Mouse (Mus musculus): ENCODE measurements around the gene Gm128.

Gene Gm128

DNA sequence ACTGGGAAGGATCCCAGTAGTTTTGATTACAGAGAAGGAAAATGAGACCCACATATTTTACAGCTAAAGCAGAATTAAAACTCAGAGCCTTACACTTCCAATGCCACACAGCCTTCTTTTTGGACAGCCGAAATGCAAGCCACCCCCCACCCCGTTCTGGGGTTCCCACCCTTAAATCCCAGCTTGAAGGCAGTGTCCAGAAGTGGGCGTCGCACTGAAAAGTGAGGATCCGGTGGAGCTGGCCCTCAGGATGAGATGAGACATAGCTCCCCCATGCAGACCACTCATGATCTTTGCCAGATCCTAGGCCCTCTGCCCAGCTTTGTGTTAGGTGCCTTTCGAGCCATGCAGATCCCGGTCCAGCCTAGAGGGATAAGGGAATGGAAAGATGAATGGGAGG lies at the start of gene Gm128:
Gene Gm128, minus strand, starts transcription at position 101 of the 400 bp plus-strand sequence.
- DNase-seq (ENCODE audit: low read depth), result no peak

DNA sequence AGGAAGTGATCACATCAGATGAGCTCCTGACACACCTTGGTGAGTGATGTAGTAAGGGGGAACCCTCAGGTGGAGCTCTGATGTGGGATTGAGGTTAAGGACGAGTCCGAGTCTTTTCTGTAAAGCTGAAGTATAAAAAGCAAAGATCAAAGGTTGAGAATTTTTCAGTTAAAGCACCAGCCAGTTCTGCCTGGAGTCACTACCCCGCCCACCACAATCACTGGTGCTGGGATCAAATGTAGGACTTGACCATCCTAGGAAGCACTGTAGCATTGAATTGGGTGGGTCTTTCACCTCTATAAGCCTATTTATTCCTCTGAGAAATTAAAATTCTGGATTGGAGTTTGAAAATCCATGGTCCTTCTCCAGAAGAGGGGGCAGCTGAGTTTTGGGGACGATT lies 49.6 kb upstream of the Gm128 start:
- DNase-seq (ENCODE audit: low read depth), result no peak

DNA sequence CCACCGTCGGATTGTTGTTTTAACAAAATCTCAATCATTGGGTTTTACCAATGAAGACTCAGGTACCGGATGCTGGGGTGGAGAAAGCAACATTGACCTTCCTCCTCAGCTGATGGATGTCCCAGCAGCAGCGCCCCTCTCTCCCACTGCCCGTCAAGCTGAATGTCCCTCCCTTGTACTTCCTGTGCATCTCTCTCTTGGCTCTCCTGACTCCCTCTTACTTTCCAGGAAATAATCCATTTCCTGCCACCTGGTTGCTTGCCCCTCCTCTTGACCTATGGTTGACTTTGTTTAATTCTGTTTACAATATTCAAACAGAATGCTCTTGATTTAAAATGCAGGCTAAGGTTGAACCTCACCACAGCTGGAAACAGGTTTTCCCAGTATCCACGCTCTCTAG lies 48.8 kb upstream of the Gm128 start:
- no peak for DNase-seq (ENCODE audit: low read depth)

DNA sequence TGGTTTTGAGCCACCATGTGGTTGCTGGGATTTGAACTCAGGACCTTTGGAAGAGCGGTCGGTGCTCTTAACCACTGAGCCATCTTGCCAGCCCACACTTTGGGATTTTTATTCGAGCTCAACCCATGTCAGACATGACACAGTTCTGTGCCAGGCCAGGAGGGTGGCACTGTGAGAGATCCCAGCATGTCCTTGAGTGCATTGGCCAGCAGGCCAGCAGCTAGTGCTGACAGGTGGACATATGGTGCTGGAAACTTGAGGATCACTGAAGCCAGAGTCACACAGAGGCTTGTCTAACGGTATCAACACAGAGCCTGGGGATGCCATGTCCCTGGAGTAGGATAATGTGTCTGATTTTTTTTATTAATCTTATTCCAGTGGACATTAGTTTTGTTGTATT lies 48.0 kb upstream of the Gm128 start:
- no peak for DNase-seq (ENCODE audit: low read depth)

DNA sequence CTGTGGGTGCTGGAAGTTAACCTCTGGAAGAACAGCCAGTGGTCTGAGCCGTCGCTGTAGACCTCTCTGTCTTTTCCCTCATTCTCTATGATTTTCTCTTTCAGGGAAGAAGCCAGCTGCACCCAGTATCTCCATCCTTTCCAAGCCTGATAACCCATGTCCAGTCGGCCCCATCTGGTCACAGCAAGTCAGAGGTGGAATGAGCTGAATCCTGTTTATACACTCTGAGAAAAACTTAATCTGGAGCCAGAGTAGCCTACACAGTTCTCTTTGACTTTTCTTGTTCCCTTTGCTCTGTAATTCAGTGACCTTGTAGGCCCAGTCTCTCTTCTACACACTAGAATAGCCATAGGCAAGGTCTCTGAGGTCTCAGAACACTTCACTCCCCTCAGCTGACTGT lies 46.1 kb upstream of the Gm128 start:
- DNase-seq (ENCODE audit: low read depth), result no peak

DNA sequence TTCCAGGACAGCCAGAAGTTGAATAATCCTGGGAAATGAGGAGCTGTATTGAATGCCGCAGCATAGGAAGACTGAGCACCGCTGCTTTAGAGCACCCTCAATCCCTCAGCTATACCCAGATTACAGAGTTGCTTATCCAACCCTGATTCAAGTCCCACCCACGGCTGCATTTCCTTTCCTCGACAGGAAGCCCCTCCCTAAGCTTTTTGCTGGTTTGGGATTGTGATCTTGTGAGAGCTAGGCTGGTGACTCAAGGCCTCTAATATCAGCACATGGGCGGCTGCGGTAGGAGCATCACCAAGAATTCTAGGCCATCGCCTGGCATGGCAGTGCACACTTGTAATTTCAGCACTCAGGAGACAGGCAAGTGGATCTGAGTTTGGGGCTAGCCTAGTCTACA lies 45.1 kb upstream of the Gm128 start:
- DNase-seq (ENCODE audit: low read depth), result peak; percentile 85

DNA sequence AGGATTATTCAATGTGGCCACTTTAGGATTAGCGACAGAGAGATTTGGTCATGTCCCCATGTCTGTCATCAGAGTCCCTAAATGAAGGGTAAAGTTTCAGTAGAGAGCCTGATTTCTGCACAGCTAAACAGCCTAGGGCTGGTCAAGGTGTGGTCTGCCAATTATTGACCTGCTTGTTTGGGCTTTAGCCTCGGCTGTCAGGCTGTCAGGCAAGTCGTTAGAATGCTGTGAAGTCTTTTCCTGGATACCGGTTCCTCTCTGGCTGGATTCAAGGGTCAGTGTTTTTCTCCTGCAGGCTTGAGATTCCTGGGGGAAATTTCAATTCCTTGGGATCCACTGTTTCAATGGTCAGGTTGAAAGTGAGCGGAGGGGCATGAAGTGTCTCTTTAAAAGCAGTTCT lies 44.6 kb upstream of the Gm128 start:
- DNase-seq (ENCODE audit: low read depth), result no peak

DNA sequence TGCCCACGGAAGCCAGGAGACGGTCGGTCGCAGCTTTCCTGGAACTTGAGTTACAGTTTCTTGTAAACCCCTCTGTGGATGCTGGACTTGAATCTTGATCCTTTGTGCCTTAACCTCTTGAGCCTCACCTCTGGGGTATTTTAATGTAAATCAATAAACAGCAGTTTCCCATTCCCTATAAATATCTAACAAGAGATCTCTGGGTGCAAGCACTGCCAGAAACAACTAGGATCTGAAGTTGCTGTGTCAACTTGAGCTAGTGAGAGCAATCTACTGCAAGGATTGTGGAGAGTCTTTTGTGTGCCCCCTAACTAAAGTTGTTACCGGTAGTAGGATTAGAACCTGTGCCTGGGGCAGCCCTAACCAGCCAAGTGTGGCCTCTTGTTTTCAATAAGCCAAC lies 44.0 kb upstream of the Gm128 start:
- DNase-seq (ENCODE audit: low read depth), result no peak

DNA sequence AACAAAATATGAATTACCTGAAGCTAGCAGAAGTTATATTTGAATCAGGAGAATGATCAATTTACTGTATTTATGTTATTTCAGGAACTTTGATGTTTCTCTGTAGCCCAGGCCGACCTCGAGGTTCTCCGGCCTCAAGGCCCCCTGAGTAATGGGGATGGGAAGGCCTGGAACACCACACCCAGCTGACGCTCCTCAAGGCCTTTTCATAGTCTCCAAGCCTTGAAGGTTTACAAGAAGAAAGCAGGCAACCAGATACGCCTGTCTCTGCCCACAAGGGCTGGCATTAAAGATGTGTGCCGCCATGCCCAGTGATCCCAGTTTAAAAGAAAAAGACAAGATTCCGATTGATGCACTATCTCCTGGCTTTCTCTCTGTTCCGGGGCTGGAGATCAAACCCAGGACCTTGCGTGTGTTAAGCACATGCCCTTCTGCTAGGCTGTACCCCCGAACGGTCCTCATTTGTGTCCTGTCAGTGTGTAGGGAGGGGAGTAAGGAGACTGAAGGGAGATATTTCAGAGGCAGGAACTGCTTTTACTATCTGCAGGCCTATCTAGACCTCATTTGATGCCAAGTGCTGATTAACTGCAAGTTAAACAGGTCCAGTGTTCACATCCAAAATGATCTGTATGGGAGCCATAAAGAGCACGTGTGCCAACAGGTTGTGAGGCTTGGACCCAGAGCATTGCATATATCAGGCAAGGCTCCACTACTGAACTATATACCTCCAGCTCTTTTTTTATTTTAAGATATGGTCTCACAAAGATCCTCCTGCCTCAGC lies 43.3 kb upstream of the Gm128 start:
- DNase-seq (ENCODE audit: low read depth), result no peak

DNA sequence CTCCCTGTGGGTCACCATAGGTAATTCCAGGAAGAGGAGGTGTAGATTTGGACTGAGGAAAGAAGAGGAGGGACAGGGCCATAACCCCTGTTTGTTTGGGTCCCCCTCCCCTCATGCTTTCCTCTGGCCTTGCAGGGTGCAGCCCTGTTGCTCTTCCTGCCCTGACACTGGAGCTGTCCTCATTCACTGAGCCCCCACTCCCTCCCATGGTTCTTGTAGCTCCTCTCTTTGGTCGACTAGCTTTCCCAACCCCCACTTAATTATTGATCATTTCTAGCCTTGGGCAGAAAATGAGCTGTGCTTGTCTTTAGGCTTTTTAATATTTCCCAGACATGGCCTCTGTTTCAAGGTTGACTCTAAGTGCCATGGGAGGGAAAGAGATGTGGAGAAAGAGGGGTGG lies 42.7 kb upstream of the Gm128 start:
- DNase-seq (ENCODE audit: low read depth), result no peak

DNA sequence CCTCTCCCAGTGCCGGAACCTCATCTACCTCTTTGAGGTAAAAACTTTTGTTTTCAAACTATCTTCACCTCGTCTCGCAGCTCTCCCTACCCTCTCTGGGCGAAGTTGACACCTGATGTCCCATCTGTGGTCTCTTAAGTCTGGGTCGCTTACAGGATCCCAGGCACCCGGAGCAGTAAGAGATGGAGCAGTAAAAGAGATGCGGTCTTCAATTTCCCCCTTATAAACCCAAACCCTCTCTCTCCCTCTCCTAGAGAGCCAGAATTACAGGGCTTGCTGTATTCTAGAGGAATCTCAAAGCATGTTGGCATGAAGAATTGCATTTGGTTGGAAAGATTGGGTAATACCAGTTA lies 42.2 kb upstream of the Gm128 start:
- no peak for DNase-seq (ENCODE audit: low read depth)

DNA sequence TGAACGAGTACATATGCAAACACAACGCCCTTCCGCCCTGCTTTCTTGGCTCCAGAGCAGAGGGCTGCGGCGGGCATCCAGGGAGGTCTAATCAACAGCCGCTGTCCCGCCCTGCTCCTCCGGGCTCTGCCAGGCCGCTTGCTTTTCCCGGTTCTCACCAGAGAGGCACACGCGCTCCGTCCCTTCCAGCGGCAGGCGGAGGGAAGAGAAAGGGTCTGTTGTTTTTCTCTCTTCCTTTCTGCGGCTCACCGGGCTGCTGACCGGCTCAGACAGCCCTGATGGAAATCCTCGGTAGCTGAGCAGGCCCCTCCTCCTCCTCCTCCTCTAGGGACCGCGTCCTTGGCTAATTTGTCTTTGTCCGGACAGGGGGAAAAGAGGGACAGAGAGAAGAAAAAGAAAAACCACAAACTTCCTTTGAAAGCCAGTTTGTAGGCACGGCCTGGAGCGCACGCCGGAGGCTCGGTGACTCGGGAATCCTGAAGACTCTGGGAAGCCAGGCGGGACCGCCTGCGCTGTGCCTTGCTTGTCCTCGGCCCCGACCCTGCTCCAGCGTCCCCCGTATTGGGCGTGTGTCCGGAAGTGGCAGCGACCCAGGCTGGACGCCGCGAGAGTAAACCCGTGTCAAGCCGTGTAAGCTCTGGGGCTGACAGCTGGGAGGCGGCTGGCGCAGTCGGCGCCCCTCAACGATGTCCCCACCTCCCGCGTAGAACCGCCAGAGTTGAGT lies 41.6 kb upstream of the Gm128 start:
- DNase-seq (ENCODE audit: low read depth), result peak; percentile 86

DNA sequence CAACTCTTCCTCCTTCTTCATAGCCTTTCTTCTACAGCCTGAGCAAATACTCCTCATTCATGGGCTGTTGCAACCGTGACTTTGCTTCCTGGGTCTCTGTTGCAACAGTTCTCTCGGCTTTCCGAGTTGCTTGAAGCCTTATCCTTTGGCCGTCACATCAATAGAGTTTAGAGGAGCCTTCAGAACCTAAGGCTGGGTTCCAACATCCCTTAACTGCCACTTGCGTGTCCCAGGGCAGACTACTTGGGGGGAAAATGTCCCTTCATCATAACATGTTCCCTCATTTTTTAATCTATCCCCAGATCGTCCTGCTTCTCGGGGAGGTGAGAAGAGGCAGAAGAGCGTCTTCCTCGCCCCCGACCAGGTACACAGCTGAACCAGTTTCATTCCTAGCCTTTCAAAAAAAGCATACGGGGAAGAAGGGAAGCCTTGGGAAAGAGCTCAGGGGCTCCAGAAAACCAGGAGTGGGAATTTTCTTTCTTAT lies 41.0 kb upstream of the Gm128 start:
- DNase-seq (ENCODE audit: low read depth), result peak; percentile 86

DNA sequence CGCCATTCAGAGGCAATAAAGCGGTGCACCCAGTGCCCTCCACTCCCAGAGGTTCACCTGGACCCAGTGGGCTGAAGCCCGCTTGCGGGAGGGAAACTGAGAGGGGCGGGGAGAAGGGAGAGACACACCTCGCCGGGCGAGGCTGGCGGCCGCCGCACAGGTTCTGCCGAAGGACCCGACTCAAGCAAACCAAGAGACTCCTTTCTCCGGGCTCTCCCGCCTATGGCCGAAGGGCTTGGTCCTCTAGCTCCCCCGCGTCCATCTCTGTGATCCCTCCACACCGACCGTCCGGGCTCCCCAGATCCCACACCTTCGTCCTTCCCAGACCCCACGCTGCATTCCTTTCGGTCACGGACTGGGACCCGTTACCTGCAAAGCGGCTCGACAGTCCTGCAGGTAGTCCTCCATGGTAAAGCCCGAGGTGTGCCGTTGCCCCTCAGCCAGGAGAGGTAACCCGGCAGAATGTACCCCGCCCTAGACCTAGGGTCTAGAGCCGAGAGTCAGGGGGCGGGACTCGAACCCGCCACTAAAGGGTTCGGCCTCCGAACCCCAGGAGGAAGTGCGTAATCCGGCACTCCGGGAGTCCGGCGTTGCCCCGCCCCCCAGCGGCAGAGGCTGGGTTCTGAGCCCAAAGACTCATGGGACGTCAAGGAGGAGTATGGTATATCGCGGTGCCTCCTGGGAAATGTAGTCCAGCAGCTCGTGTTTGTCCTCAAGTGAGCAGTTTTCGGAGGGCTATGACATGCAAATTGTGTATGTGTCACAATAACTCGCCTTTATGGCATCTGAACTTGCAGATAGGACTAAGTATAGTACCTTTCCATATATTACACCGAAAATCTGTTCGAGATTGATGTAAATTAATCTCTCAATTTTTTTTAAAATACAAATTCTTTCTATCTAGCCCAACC lies 40.1 kb upstream of the Gm128 start, which contains the start of the genes Mindy1 and Prune1:
Gene Mindy1, plus strand, starts transcription at position 130 of the 911 bp plus-strand sequence.
Gene Prune1, minus strand, starts transcription at position 861 of the 911 bp plus-strand sequence.
- peak; percentile 99 for DNase-seq (ENCODE audit: low read depth)

DNA sequence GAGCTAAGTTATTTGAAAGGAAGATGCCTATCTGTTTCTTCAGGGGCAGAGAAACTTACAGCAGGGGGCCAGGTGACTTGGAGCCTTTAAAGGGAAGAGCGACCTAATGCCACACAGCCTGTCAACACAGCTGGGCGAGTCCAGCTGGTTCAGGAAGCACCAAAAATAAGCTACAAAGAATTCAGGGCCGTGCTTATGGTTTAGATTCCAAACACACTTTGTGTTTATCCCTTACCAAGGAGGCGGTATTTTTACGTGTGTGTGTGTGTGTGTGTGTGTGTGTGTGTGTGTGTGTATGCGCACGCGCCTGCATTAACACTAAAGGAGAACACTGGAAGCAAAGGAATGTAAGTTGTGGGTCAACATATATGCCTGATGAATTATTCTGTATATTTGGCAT lies 39.3 kb upstream of the Gm128 start:
- DNase-seq (ENCODE audit: low read depth), result peak; percentile 70

DNA sequence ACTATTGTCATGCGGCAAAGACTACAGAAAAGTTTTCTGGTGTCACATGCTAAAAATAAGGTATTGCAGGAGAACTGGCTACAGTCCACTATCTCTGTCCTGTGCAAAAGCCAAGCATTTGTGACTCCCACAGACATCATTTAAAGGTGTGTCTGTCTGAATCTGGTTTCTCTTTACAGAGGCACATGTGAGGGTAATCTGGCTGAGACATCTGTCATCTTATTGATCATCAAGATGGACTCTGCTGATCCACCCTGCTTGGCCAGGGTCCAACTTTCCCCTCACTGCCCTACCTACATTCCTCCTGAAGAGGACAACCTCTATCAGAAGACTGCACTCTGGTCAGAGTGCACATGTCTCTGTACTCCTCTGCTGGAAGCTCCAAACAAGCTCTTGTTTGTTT lies 35.8 kb upstream of the Gm128 start:
- no peak for DNase-seq (ENCODE audit: low read depth)

DNA sequence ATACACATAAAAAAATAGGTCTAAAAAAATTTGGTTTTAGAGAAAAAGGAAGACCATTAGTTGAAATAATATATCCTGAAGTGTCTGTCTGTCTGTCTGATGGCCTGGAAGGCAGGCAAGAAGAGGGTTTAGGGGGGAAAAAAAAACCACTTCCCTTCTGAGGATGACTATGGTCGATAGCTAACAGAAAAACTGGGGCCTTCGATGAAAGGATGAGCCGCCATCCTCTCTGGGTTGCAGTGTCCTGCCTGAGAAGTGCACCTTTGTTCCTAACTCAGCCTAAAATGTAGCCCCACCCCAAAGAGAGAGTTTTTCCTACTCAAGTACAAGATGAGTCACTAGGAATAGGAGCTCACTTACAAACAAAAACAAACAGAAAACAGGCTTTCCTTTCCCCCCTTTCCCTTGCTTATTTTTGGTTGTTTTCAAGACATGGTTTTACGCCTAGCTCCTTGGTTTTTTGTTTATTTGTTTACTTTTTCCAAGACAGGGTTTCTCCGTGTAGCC lies 35.1 kb upstream of the Gm128 start:
- peak; percentile 48 for DNase-seq (ENCODE audit: low read depth)

DNA sequence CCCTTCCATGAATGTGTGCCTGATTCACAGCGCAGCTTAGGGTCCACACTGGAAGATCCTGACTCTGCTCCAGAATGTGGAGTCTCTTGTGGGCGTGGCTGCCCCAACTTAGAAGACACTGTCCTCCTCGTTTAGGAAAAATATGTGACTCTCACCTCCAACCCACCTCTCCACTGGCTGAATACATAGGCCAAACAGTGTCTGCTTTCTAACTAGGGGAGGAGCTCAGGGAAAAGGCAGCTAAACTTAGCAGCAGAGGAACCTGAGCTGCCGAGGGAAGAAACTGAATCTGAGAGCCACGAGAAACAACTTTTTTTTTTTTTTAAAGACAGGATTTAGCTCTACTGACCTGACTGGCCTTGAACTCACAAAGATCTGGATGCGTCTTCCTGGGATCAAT lies 33.8 kb upstream of the Gm128 start:
- DNase-seq (ENCODE audit: low read depth), result no peak

DNA sequence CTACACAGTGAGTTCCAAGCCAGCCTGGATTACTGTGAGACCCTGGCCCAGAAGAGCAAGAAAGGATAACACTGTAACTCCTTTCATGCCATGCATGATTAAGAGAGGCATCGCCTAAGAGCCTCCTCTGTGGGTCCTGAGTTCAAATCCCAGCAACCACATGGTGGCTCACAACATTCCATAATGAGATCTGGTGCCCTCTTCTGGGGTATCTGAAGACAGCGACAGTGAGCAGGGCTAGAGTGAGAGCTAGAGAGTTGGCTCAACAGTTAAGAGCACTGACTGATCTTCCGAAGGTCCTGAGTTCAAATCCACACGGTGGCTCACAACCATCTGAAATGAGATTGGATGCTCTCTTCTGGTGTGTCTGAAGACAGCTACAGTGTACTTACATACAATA lies 33.1 kb upstream of the Gm128 start:
- DNase-seq (ENCODE audit: low read depth), result no peak

DNA sequence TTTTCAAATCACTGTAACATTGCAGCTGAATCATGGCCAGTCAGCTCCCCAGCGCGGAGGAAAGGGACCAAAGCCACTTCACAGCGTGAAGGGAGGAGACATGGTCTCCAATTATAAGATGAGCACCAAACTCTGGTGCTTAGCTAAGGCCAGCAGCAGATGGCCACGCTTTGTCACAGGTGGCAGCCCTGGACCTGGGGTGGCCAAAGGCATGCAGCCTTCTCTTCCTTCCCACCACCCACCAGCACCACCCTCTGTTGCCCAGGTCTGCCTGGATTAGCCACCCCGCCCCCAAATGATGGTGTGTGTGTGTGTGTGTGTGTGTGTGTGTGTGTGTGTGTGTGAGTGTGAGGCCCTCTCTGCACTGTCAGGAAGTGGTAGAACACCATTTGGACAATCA lies 32.1 kb upstream of the Gm128 start:
- DNase-seq (ENCODE audit: low read depth), result no peak

DNA sequence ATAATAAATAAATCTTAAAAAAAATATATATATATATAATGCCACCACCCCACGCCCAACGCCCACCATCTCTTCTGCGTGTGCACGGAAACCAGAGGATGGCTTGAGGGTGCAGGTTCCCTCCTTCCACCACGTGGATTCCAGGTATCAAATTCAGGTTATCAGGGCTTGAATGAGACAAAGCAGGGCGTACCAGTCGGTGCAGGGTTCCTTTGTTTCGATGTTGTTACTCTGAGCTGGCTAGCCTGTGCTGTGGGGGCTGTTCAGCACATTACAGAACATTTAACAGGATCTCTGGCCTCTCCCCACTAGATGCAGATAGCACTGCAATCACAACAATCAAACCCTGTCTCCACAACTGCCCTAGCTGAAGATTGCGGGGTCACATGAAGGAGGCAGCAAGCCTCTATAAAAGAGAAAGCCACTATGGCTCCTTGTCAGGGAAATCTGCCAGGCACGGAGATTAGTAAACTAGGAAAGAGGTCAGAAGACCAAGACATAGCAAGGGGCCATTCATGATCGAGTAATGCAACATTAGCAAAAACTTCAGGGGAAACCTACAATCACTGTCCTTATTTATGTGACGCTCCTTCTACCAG lies 29.5 kb upstream of the Gm128 start:
- DNase-seq (ENCODE audit: low read depth), result no peak

DNA sequence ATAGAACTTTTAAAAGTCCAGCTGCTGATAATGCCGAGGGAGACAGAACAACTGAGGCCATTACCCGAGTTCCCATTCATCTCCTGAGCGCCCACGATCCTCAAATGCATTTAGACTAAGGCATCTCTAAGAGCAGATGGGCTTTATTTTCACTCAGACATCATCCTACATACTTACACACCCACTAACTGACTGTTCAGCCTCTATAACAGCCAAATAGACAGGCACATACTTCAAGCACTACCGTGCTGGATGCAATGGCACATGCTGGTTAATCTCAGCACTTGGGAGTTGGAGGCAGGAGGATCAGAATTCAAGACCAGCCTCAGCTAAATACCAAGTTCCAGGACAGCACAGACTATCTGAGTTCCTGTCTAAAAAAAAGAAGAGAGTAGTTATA lies 28.4 kb upstream of the Gm128 start:
- no peak for DNase-seq (ENCODE audit: low read depth)

Measured in 416B (cell line).